Mouse (Mus musculus) CH12.LX (cell line): Measurements from ENCODE around the gene Psmd8. TPM values are rescaled to one million over a fixed set of nuclear protein-coding genes. Genes with fewer than 3 reads are reported as not detected.
A peak's percentile ranks its signal among the peaks of the same experiment; 100 is the strongest.

Source experiments
- DNase-seq: peaks from one replicate; pipeline ENCODE4 v3.0.0-alpha.2; 2013; ENCODE audit errors: extremely low read depth
- H3K27ac ChIP-seq: 2 replicates; pipeline ENCODE4 v1.5.1; 2012; ENCODE audit warnings: low read depth, mild to moderate bottlenecking, control low read depth, moderate library complexity; ENCODE audit not compliant: insufficient read depth
- H3K27me3 ChIP-seq: replicated peaks from 2 replicates; pipeline ENCODE3; 2012; ENCODE audit warnings: inconsistent platforms
- H3K36me3 ChIP-seq, 2 experiments: replicated peaks in 1 of 2; 2 replicates each; pipeline versions ENCODE3 to v1.6.1; 2012; ENCODE audit warnings: inconsistent platforms in 1 of 2, low read length in 1 of 2, mild to moderate bottlenecking in 1 of 2, mixed read lengths in 1 of 2, moderate library complexity in 1 of 2; ENCODE audit not compliant: control insufficient read depth in 1 of 2, insufficient read depth in 1 of 2
- H3K4me1 ChIP-seq, 2 experiments: 2 replicates each; pipeline ENCODE4 v1.6.1; 2012; ENCODE audit warnings: inconsistent platforms in 1 of 2, moderate library complexity in 1 of 2; ENCODE audit not compliant: insufficient read depth in 2 of 2, control insufficient read depth in 1 of 2
- H3K4me2 ChIP-seq: 2 replicates; pipeline ENCODE4 v1.6.1; 2012; ENCODE audit warnings: low read depth, mild to moderate bottlenecking, control low read depth; ENCODE audit not compliant: poor library complexity, insufficient read depth, severe bottlenecking
- H3K4me3 ChIP-seq, 3 experiments: fragments of 150-350 bp in 1 of 3; sonication (generic) in 1 of 3; replicated peaks in 1 of 3; 2 replicates each; pipeline versions ENCODE3 to v1.5.1; 2011 to 2012; ENCODE audit warnings: low read depth in 2 of 3, low read length in 2 of 3, mild to moderate bottlenecking in 2 of 3, moderate library complexity in 2 of 3, control low read depth in 1 of 3, improper control_type of control experiment in 1 of 3, inconsistent platforms in 1 of 3, mixed read lengths in 1 of 3; ENCODE audit not compliant: poor library complexity in 1 of 3
- H3K79me2 ChIP-seq: replicated peaks from 2 replicates; pipeline ENCODE4 v1.6.1; 2012; ENCODE audit warnings: mild to moderate bottlenecking, moderate library complexity; ENCODE audit not compliant: control insufficient read depth, poor library complexity, insufficient read depth, severe bottlenecking; ENCODE audit errors: extremely low read depth
- H3K9ac ChIP-seq: 2 replicates; pipeline ENCODE4 v1.6.1; 2012; ENCODE audit warnings: low read depth, mild to moderate bottlenecking, control low read depth, moderate library complexity; ENCODE audit not compliant: insufficient read depth
- H3K9me3 ChIP-seq: replicated peaks from 2 replicates; pipeline ENCODE3; 2012; ENCODE audit warnings: low read length, inconsistent platforms, mixed read lengths
- BHLHE40 ChIP-seq: IDR thresholded peaks from 2 replicates; pipeline ENCODE4 v1.6.1; 2011; ENCODE audit warnings: mild to moderate bottlenecking, low read depth, low read length, improper control_type of control experiment
- CHD1 ChIP-seq: IDR thresholded peaks from 2 replicates; pipeline ENCODE4 v1.6.1; 2012; ENCODE audit warnings: low read depth, low read length, improper control_type of control experiment, inconsistent platforms
- CHD2 ChIP-seq: IDR thresholded peaks from 2 replicates; pipeline ENCODE4 v1.6.1; 2011; ENCODE audit warnings: low read length, improper control_type of control experiment
- E2F4 ChIP-seq: IDR thresholded peaks from 2 replicates; pipeline ENCODE4 v1.6.1; 2011; ENCODE audit warnings: low read depth, low read length, improper control_type of control experiment; ENCODE audit not compliant: insufficient replicate concordance
- ETS1 ChIP-seq: conservative IDR thresholded peaks from 2 replicates; pipeline ENCODE4 v1.6.1; 2012; ENCODE audit warnings: low read depth, mild to moderate bottlenecking, inconsistent platforms, low read length, improper control_type of control experiment, moderate library complexity
- GABPA ChIP-seq: IDR thresholded peaks from 2 replicates; pipeline ENCODE4 v1.6.1; 2012; ENCODE audit warnings: low read depth, low read length, improper control_type of control experiment, inconsistent platforms; ENCODE audit not compliant: insufficient replicate concordance
- HCFC1 ChIP-seq: IDR thresholded peaks from 2 replicates; pipeline ENCODE4 v1.6.1; 2012; ENCODE audit warnings: low read depth, mild to moderate bottlenecking, inconsistent platforms, low read length, improper control_type of control experiment
- JUND ChIP-seq: conservative IDR thresholded peaks from 2 replicates; pipeline ENCODE4 v1.6.1; 2011; ENCODE audit warnings: low read depth, low read length, improper control_type of control experiment
- KAT2A ChIP-seq: IDR thresholded peaks from 2 replicates; pipeline ENCODE4 v1.6.1; 2012; ENCODE audit warnings: low read length, improper control_type of control experiment, inconsistent platforms; ENCODE audit not compliant: insufficient replicate concordance
- MAFK ChIP-seq: IDR thresholded peaks from 2 replicates; pipeline ENCODE4 v1.6.1; 2011; ENCODE audit warnings: low read length, improper control_type of control experiment; ENCODE audit not compliant: insufficient replicate concordance
- MAX ChIP-seq: IDR thresholded peaks from 2 replicates; pipeline ENCODE4 v1.6.1; 2011; ENCODE audit warnings: low read length, improper control_type of control experiment
- MAZ ChIP-seq: IDR thresholded peaks from 2 replicates; pipeline ENCODE4 v1.6.1; 2012; ENCODE audit warnings: low read depth, mild to moderate bottlenecking, inconsistent platforms, low read length, improper control_type of control experiment, moderate library complexity
- MEF2A ChIP-seq: IDR thresholded peaks from 2 replicates; pipeline ENCODE4 v1.6.1; 2014; ENCODE audit warnings: low read depth, mild to moderate bottlenecking, inconsistent platforms, low read length, improper control_type of control experiment, borderline replicate concordance
- MYC ChIP-seq: IDR thresholded peaks from 2 replicates; pipeline ENCODE4 v1.6.1; 2011; ENCODE audit warnings: low read depth, mild to moderate bottlenecking, improper control_type of control experiment, low read length
- NELFE ChIP-seq: IDR thresholded peaks from 2 replicates; pipeline ENCODE4 v1.6.1; 2011; ENCODE audit warnings: low read depth, low read length, improper control_type of control experiment
- NRF1 ChIP-seq: IDR thresholded peaks from 2 replicates; pipeline ENCODE4 v1.6.1; 2014; ENCODE audit warnings: low read depth, mild to moderate bottlenecking, inconsistent platforms, low read length, improper control_type of control experiment, moderate library complexity
- POLR2A ChIP-seq: IDR thresholded peaks from 2 replicates; pipeline ENCODE4 v1.6.1; 2011; ENCODE audit warnings: low read depth, mild to moderate bottlenecking, improper control_type of control experiment, low read length
- POLR2AphosphoS2 ChIP-seq: IDR thresholded peaks from 2 replicates; pipeline ENCODE4 v1.6.1; 2011; ENCODE audit warnings: low read depth, low read length, improper control_type of control experiment
- RAD21 ChIP-seq: IDR thresholded peaks from 2 replicates; pipeline ENCODE4 v1.6.1; 2011; ENCODE audit warnings: low read depth, mild to moderate bottlenecking, low read length, improper control_type of control experiment, moderate library complexity
- RCOR1 ChIP-seq: conservative IDR thresholded peaks from 2 replicates; pipeline ENCODE4 v1.6.1; 2012; ENCODE audit warnings: low read depth, mild to moderate bottlenecking, inconsistent platforms, low read length, improper control_type of control experiment
- SIN3A ChIP-seq: IDR thresholded peaks from 2 replicates; pipeline ENCODE4 v1.6.1; 2012; ENCODE audit warnings: low read length, improper control_type of control experiment, inconsistent platforms
- SMC3 ChIP-seq: IDR thresholded peaks from 2 replicates; pipeline ENCODE4 v1.6.1; 2011; ENCODE audit warnings: low read depth, low read length, improper control_type of control experiment
- TCF12 ChIP-seq: IDR thresholded peaks from 2 replicates; pipeline ENCODE4 v1.6.1; 2014; ENCODE audit warnings: low read depth, mild to moderate bottlenecking, inconsistent platforms, low read length, improper control_type of control experiment
- USF1 ChIP-seq: IDR thresholded peaks from 2 replicates; pipeline ENCODE4 v1.6.1; 2014; ENCODE audit warnings: low read depth, mild to moderate bottlenecking, inconsistent platforms, low read length, improper control_type of control experiment
- USF2 ChIP-seq: conservative IDR thresholded peaks from 2 replicates; pipeline ENCODE4 v1.6.1; 2011; ENCODE audit warnings: low read depth, low read length, improper control_type of control experiment
- ZC3H11A ChIP-seq: IDR thresholded peaks from 2 replicates; pipeline ENCODE4 v1.6.1; 2012; ENCODE audit warnings: low read depth, mild to moderate bottlenecking, inconsistent platforms, low read length, improper control_type of control experiment
- ZKSCAN1 ChIP-seq: IDR thresholded peaks from 2 replicates; pipeline ENCODE4 v1.6.1; 2012; ENCODE audit warnings: low read depth, inconsistent platforms, low read length, improper control_type of control experiment, borderline replicate concordance
- ZNF384 ChIP-seq: IDR thresholded peaks from 2 replicates; pipeline ENCODE4 v1.6.1; 2012; ENCODE audit warnings: low read depth, low read length, improper control_type of control experiment, inconsistent platforms
- dilution Hi-C: fragments of 300-500 bp; cut with MboI; formaldehyde crosslinking; loops from 2 replicates; pipeline ENCODE4 v1.14.3; 2020; ENCODE audit warnings: low sequenced_read_pairs; ENCODE audit not compliant: extremely low pct_unique_long_range_greater_than_20kb, extremely low pct_ligation_motif_present
- in situ Hi-C: fragments of 300-500 bp; cut with MboI; formaldehyde crosslinking; loops from 3 replicates; pipeline ENCODE4 v1.14.3; 2019; ENCODE audit warnings: low sequenced_read_pairs, low pct_ligation_motif_present, low pct_unique_long_range_greater_than_20kb, mixed read lengths
- polyA plus RNA-seq: library from polyadenylated mRNA; unstranded; fragments of >175 nt; gene quantifications from 2 replicates; pipeline ENCODE4 v1.2.1, GENCODE M21; 2012; ENCODE audit warnings: low read depth; ENCODE audit not compliant: insufficient read length
- total RNA-seq, 2 experiments: library from RNA; depleted of rRNA; stranded (reverse); fragments of 300-350 nt in 1 of 2; fragments of >200 nt in 1 of 2; gene quantifications; 2 replicates each; pipeline ENCODE4 v1.2.3; 2012 to 2014

Gene Psmd8
- total and polyA plus RNA-seq, 3 experiments: 308 to 479 (median 335) TPM

- no peak for TF ChIP-seq USF2
- TF ChIP-seq NRF1: no peak
- no peak for TF ChIP-seq SIN3A
- no peak for TF ChIP-seq RAD21
- TF ChIP-seq POLR2AphosphoS2: no peak
- TF ChIP-seq SMC3: no peak
- Histone ChIP-seq H3K36me3 (peaks cover 11 to 35% of the 10 kb centered on the region in 2 experiments), H3K9me3 (peaks cover 6% of the 10 kb centered on the region), H3K4me1 (peaks cover 9 to 24% of the 10 kb centered on the region in 2 experiments), H3K27me3 (no peaks in the 10 kb centered on the region), H3K79me2 (no peaks in the 10 kb centered on the region), H3K4me3 (no peak overlapping the region), H3K4me2 (no peak overlapping the region), H3K9ac (no peak overlapping the region), H3K27ac (no peak overlapping the region)
- no peak for DNase-seq
- dilution Hi-C loops: no loop called here
- in situ Hi-C loops: no loop called here
These were observed 22.2 kb downstream of the Psmd8 start for GRCm38 (mm10) chr7:29158264-29158663.

GRCm38 (mm10) chr7:29155838-29156782 is 24.4 kb downstream of the Psmd8 start, which contains the start of gene Fam98c:
Fam98c (minus strand) TSS chr7:29156234.
- dilution Hi-C loops (no loop called here), in situ Hi-C loops (no loop called here)
- Histone ChIP-seq H3K9ac (peak within 1 kb of the TSS; percentile 61), H3K27ac (peak within 1 kb of the TSS; percentile 32), H3K4me2 (peak within 1 kb of the TSS; percentile 76), H3K27me3 (no peaks in the 10 kb centered on the region), H3K36me3 (peaks cover 4 to 32% of the 10 kb centered on the region in 2 experiments), H3K79me2 (no peaks in the 10 kb centered on the region), H3K4me3 (peak within 1 kb of the TSS; percentile 75 to 88 (median 85)), H3K4me1 (peaks cover 5 to 12% of the 10 kb centered on the region in 2 experiments; a peak in 2 of 4 replicates), H3K9me3 (peaks cover 6% of the 10 kb centered on the region)
- DNase-seq: peak; percentile 84
- TF ChIP-seq RAD21: no peak
- peak; percentile 14; the same call in 1 of the 2 replicates for TF ChIP-seq HCFC1
- 0 out of 2 replicates have a peak, but pooled peaks have one; percentile 29 for TF ChIP-seq MAX
- peak; percentile 60; the same call in 1 of the 2 replicates for TF ChIP-seq CHD2
- TF ChIP-seq CHD1: no peak
- TF ChIP-seq USF2: no peak
- no peak for TF ChIP-seq MEF2A
- TF ChIP-seq ZC3H11A: no peak
- TF ChIP-seq BHLHE40: no peak; the same call in 1 of the 2 replicates
- no peak for TF ChIP-seq KAT2A
- peak; percentile 38; the same call in 1 of the 2 replicates for TF ChIP-seq NRF1
- TF ChIP-seq USF1: no peak
- TF ChIP-seq GABPA: no peak
- no peak for TF ChIP-seq JUND
- TF ChIP-seq E2F4: peak; percentile 45; the same call in 1 of the 2 replicates
- TF ChIP-seq NELFE: peak; percentile 30; the same call in 1 of the 2 replicates
- TF ChIP-seq RCOR1: 0 out of 2 replicates have a peak, but pooled peaks have one; percentile 38
- TF ChIP-seq TCF12: 0 out of 2 replicates have a peak, but pooled peaks have one; percentile 27
- TF ChIP-seq ZNF384: peak; percentile 33; the same call in 1 of the 2 replicates
- no peak for TF ChIP-seq MAFK
- no peak for TF ChIP-seq POLR2AphosphoS2
- no peak for TF ChIP-seq ETS1
- no peak for TF ChIP-seq SMC3
- peak; percentile 73 for TF ChIP-seq POLR2A
- TF ChIP-seq ZKSCAN1: no peak
- 0 out of 2 replicates have a peak, but pooled peaks have one; percentile 45 for TF ChIP-seq MAZ
- TF ChIP-seq MYC: peak; percentile 36; the same call in 1 of the 2 replicates
